Mouse (Mus musculus): ENCODE measurements at regions not wholly inside any gene's neighbourhood (a gene's known extent, or its start where the extent isn't known, plus 50 kb on each side); places are given as distances from the start of the nearest gene placed in this dataset.

DNA sequence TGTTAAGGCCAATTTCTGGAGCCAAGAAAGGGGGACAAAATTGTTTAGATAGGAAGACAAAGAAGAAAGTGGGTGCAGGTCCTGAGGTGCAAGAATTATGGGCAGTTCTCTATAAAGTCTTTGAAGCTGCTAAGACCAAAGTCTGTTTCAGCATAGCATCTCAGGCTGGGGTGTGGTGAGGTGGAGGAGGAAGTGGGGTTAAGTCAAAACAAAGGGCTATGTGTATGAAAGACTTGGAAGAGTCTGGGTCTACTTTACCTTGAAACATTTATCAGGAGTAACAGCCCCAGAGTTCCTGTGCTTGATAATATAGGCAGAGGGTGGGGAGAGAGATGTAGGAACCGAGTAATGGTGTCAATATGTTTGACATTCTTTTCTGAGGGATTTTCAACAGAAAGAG is 125.4 kb upstream of the Tex13c2 start:
- Histone ChIP-seq H3K27ac (replicated peaks; ENCODE audit: insufficient read depth, low read depth, low read length) (no peak overlapping the region), H3K9ac (ENCODE audit: low read depth, low read length) (no peak overlapping the region), H3K27me3 (ENCODE audit: control insufficient read depth, insufficient read depth, low read length) (no peaks in the 10 kb centered on the region), H3K79me2 (ENCODE audit: control insufficient read depth, insufficient read depth, low read length) (no peaks in the 10 kb centered on the region), H3K4me3 (ENCODE audit: insufficient read depth, low read depth, low read length) (no peak overlapping the region), H3K36me3 (ENCODE audit: control insufficient read depth, insufficient read depth, low read length) (no peaks in the 10 kb centered on the region), H3K4me1 (ENCODE audit: control insufficient read depth, insufficient read depth, low read length) (no peaks in the 10 kb centered on the region)
- no peak for DNase-seq (ENCODE audit: extremely low read depth, low read depth, low spot score)
- TF ChIP-seq CTCF (IDR thresholded peaks at IDR 0.05; ENCODE audit: low read depth, low read length) = no peak
- TF ChIP-seq POLR2A (IDR thresholded peaks at IDR 0.05; ENCODE audit: extremely low read depth, insufficient read depth, low read length) = no peak
- WGBS = 76% methylated on average over 1 of the region's 1 CpGs

DNA sequence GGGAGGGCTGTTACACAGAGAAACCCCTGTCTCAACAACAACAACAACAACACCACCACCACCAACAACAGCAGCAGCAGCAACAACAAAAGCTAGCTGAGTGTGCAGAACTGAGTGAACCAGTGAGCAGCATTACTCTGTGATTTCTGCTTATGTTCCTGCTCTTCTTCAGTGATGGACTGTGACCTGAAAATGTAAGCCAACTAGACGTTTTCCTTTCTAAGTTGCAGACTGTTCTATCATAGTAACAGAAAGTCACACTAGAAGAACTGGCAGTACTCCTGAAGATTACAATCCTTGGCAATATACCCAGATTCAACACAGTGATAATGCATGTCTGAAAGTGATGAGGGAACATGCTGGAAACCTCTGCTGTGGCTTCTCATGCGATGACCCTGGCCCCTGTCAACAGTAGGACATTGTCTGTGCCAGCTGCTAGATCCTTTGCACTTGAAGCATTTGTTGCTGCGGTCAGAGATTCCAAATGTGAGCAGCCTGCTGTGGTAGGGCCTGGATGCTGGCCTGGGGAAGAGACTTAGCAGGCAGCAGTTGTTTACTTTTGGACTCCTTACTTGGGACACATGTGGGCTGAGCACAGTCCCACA is 115.6 kb upstream of the Tex13c2 start:
- whole genome bisulfite sequencing = 71% methylated on average over 3 of the region's 3 CpGs
- Histone ChIP-seq H3K27me3 (ENCODE audit: control insufficient read depth, insufficient read depth, low read length) (no peaks in the 10 kb centered on the region), H3K27ac (replicated peaks; ENCODE audit: insufficient read depth, low read depth, low read length) (no peak overlapping the region), H3K4me3 (ENCODE audit: insufficient read depth, low read depth, low read length) (no peak overlapping the region), H3K4me1 (ENCODE audit: control insufficient read depth, insufficient read depth, low read length) (no peaks in the 10 kb centered on the region), H3K9ac (ENCODE audit: low read depth, low read length) (no peak overlapping the region), H3K79me2 (ENCODE audit: control insufficient read depth, insufficient read depth, low read length) (no peaks in the 10 kb centered on the region), H3K36me3 (ENCODE audit: control insufficient read depth, insufficient read depth, low read length) (no peaks in the 10 kb centered on the region)
- TF ChIP-seq CTCF (IDR thresholded peaks at IDR 0.05; ENCODE audit: low read depth, low read length) (no peak), POLR2A (IDR thresholded peaks at IDR 0.05; ENCODE audit: extremely low read depth, insufficient read depth, low read length) (no peak)
- no peak for DNase-seq (ENCODE audit: extremely low read depth, low read depth, low spot score)

DNA sequence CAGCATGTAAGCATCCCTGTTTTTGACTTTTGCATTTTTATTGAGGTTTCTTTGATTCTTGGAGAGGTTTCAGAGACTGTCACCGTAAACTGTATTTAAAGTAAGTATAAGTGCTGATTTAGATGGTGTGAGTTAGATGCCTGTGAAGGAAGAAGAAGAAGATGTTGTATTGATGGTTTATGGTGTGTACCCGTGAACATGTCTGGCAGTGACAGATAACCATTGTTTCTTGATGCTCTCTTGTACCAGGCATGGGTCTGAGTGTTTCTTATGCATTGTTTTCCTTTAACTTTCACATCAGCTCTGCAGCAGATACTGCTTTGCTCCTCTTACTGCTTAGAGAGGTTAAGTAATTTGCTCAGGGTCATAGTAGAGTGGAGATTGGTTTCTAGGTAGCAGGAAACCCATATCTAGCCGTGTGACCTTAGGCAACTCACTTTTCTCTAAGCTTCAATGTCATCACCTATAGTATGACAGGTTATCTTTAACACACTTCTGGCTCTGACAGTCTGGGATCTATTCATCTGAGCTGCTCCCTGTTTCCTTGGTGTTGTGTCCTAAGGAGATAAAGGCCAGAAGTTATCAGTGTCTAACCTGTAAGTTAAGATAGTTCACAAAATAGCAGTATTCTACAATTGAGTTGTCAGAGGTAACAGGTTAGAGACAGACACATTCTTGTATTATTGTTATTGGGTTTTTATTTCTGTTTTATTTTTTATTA is 95.5 kb upstream of the Tex13c2 start:
- H3K36me3 ChIP-seq (ENCODE audit: control insufficient read depth, insufficient read depth, low read length) = no peaks in the 10 kb centered on the region
- no peak overlapping the region for H3K9ac ChIP-seq (ENCODE audit: low read depth, low read length)
- WGBS = 83% methylated on average over 3 of the region's 3 CpGs
- TF ChIP-seq CTCF (IDR thresholded peaks at IDR 0.05; ENCODE audit: low read depth, low read length) = no peak
- TF ChIP-seq POLR2A (IDR thresholded peaks at IDR 0.05; ENCODE audit: extremely low read depth, insufficient read depth, low read length) = no peak
- H3K27me3 ChIP-seq (ENCODE audit: control insufficient read depth, insufficient read depth, low read length) = no peaks in the 10 kb centered on the region
- no peaks in the 10 kb centered on the region for H3K79me2 ChIP-seq (ENCODE audit: control insufficient read depth, insufficient read depth, low read length)
- H3K4me1 ChIP-seq (ENCODE audit: control insufficient read depth, insufficient read depth, low read length) = no peaks in the 10 kb centered on the region
- no peak for DNase-seq (ENCODE audit: extremely low read depth, low read depth, low spot score)
- no peak overlapping the region for H3K27ac ChIP-seq (replicated peaks; ENCODE audit: insufficient read depth, low read depth, low read length)
- H3K4me3 ChIP-seq (ENCODE audit: insufficient read depth, low read depth, low read length) = no peak overlapping the region

DNA sequence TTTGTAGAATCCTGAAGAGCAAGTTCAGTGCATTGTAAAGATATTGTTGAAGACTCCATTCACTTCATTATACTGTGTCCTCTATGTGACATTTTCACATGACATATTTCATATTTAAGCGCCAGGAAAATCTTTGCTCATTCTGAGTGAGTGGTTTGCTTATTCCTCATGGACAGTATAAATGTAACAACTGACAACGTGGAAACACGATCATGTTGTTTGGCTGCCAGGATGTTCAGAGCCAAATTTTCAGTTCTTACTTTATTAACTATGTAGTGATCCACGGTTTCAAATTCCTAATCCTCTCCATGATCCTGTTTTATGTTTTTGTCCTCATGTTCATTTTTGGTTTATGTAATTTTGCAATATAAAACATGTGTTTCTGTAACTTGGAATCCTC is 93.0 kb upstream of the Tex13c2 start:
- Histone ChIP-seq H3K79me2 (ENCODE audit: control insufficient read depth, insufficient read depth, low read length) (no peaks in the 10 kb centered on the region), H3K4me3 (ENCODE audit: insufficient read depth, low read depth, low read length) (no peak overlapping the region), H3K4me1 (ENCODE audit: control insufficient read depth, insufficient read depth, low read length) (no peaks in the 10 kb centered on the region), H3K36me3 (ENCODE audit: control insufficient read depth, insufficient read depth, low read length) (no peaks in the 10 kb centered on the region), H3K27ac (replicated peaks; ENCODE audit: insufficient read depth, low read depth, low read length) (no peak overlapping the region), H3K9ac (ENCODE audit: low read depth, low read length) (no peak overlapping the region), H3K27me3 (ENCODE audit: control insufficient read depth, insufficient read depth, low read length) (no peaks in the 10 kb centered on the region)
- TF ChIP-seq POLR2A (IDR thresholded peaks at IDR 0.05; ENCODE audit: extremely low read depth, insufficient read depth, low read length) (no peak), CTCF (IDR thresholded peaks at IDR 0.05; ENCODE audit: low read depth, low read length) (no peak)
- 82% methylated on average over 4 of the region's 4 CpGs for WGBS
- DNase-seq (ENCODE audit: extremely low read depth, low read depth, low spot score) = no peak

DNA sequence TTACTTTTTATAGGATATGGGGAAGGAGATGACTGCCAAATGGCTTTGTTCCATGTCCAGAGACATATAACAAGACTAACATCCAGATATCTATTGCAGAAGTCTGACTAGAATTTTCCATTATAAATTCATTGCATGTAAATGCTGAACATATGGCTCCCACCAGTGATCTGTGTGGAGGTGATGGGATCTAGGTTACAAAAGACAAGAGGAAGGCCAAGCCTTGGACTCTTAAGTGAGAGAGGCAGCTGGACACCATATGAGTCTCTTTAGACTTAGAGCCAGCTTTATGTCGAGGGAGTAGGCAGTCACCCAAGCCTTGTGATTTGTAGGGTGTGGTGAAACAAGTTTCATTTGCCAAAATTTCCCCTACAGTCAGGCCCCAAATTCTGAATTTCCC is 90.7 kb upstream of the Tex13c2 start:
- 80% methylated on average over 1 of the region's 1 CpGs for WGBS
- H3K4me3 ChIP-seq (ENCODE audit: insufficient read depth, low read depth, low read length) = no peak overlapping the region
- TF ChIP-seq POLR2A (IDR thresholded peaks at IDR 0.05; ENCODE audit: extremely low read depth, insufficient read depth, low read length) (no peak), CTCF (IDR thresholded peaks at IDR 0.05; ENCODE audit: low read depth, low read length) (no peak)

DNA sequence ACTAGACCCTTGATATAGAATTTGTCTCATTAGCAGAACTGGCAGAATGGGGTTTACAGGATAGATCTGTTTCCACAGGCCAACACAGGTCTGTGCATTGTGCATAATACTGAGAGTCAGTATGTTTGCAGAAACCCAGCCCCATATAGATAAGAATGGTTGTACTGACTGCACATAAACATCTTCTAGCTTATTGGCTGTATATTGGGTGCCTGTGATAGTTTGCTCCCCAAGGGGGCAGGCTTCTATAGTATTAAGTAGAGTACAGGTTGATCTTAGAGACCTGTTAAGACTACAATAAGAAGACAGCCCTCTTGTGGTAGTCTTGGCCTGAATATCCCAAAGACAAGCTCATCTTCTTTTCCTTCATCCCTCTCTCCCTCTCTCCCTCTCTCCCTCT is 90.1 kb upstream of the Tex13c2 start:
- Histone ChIP-seq H3K27me3 (ENCODE audit: control insufficient read depth, insufficient read depth, low read length) (no peaks in the 10 kb centered on the region), H3K27ac (replicated peaks; ENCODE audit: insufficient read depth, low read depth, low read length) (no peak overlapping the region), H3K9ac (ENCODE audit: low read depth, low read length) (no peak overlapping the region), H3K4me3 (ENCODE audit: insufficient read depth, low read depth, low read length) (no peak overlapping the region), H3K4me1 (ENCODE audit: control insufficient read depth, insufficient read depth, low read length) (no peaks in the 10 kb centered on the region), H3K36me3 (ENCODE audit: control insufficient read depth, insufficient read depth, low read length) (no peaks in the 10 kb centered on the region), H3K79me2 (ENCODE audit: control insufficient read depth, insufficient read depth, low read length) (no peaks in the 10 kb centered on the region)
- DNase-seq (ENCODE audit: extremely low read depth, low read depth, low spot score) = no peak
- TF ChIP-seq POLR2A (IDR thresholded peaks at IDR 0.05; ENCODE audit: extremely low read depth, insufficient read depth, low read length) (no peak), CTCF (IDR thresholded peaks at IDR 0.05; ENCODE audit: low read depth, low read length) (no peak)

More for the DNA sequence above, 90.7 kb upstream of the Tex13c2 start:
- H3K4me1 ChIP-seq (ENCODE audit: control insufficient read depth, insufficient read depth, low read length) = no peaks in the 10 kb centered on the region
- DNase-seq (ENCODE audit: extremely low read depth, low read depth, low spot score) = no peak
- H3K27ac ChIP-seq (replicated peaks; ENCODE audit: insufficient read depth, low read depth, low read length) = no peak overlapping the region
- H3K9ac ChIP-seq (ENCODE audit: low read depth, low read length) = no peak overlapping the region
- H3K36me3 ChIP-seq (ENCODE audit: control insufficient read depth, insufficient read depth, low read length) = no peaks in the 10 kb centered on the region
- H3K79me2 ChIP-seq (ENCODE audit: control insufficient read depth, insufficient read depth, low read length) = no peaks in the 10 kb centered on the region
- H3K27me3 ChIP-seq (ENCODE audit: control insufficient read depth, insufficient read depth, low read length) = no peaks in the 10 kb centered on the region

Measured in liver, adult 2 months (tissue).